Mouse (Mus musculus): ENCODE measurements at regions not wholly inside any gene's neighbourhood (a gene's known extent, or its start where the extent isn't known, plus 50 kb on each side); places are given as distances from the start of the nearest gene placed in this dataset.

DNA sequence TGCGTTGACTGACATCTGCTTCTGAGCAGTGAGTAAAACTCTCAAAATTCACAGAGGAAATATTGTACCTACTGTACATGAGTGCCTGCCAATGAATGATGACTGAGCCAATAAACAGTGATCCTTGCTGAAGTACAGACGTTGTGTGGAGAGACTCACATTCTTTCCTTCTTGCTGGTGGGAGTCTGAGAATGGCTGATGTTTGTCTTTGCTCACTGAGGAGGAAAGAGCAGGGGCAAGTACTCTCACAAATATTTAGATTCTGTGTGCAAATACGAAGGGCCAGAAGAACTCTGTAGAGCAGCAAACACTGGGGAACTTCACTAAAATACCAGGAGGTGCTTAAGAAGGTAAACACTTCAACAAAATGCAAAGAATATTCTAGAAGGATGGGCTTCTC lies 1453.9 kb downstream of the Efnb2 start:
- POLR2A ChIA-PET = no interaction called here

DNA sequence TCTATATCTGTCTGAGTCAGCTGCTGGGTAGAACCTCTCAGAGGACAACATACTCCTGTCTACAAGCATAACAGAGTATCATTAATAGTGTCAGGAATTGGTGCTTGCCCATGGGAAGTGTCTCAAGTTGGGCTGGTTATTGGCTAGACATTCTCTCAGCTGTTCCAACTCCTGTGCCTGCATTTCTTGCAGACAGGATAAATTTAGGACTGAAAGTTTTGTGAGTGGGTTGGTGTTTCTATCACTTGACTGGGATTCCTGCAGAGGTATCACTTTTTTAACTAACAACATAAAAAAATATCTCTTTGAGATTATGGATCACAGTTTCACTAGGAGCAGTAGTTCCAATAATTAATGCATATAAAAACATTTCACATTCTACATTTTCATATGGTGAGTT lies 1454.4 kb downstream of the Efnb2 start:
- in situ Hi-C loops (cut with MboI; ENCODE audit: low pct_unique_long_range_greater_than_20kb) = no loop called here
- ChIA-PET POLR2A (no interaction called here), CTCF (no interaction called here)
- ATAC-seq (no peak), DNase-seq (ENCODE audit: low read depth, low spot score) (no peak)
- peaks cover 8% of the 10 kb centered on the region for H3K27me3 ChIP-seq
- no peak for TF ChIP-seq CTCF (IDR thresholded peaks at IDR 0.05)

More for the DNA sequence above, 1453.9 kb downstream of the Efnb2 start:
- in situ Hi-C loops (cut with MboI; ENCODE audit: low pct_unique_long_range_greater_than_20kb) = no loop called here
- CTCF ChIA-PET = no interaction called here
- no peak for TF ChIP-seq CTCF (IDR thresholded peaks at IDR 0.05)
- ATAC-seq = no peak
- no peak for DNase-seq (ENCODE audit: low read depth, low spot score)
- H3K27me3 ChIP-seq = peaks cover 8% of the 10 kb centered on the region

DNA sequence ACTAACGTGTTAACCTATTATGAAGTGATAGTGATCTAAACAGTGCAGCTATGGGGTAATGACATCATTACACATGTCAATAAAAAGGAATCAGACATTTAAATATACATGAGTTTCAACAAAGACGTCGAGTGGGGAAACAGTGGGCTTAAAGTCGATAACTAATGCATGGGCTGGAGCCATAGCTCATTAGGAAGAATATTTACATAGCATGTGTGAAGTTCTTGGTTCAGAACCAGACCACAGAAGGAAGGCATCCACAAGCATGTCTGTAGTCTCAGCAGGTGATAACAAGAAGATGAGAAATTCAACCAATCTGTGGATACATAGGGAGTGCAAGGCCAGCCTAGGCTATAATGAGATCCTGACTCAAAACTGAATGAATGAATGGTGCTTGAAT lies 1456.0 kb downstream of the Efnb2 start:
- in situ Hi-C loops (cut with MboI; ENCODE audit: low pct_unique_long_range_greater_than_20kb) = no loop called here
- ChIA-PET POLR2A (no interaction called here), CTCF (no interaction called here)
- no peak for TF ChIP-seq CTCF (IDR thresholded peaks at IDR 0.05)
- H3K27me3 ChIP-seq = peaks cover 8% of the 10 kb centered on the region
- DNase-seq (ENCODE audit: low read depth, low spot score) (no peak), ATAC-seq (no peak)

DNA sequence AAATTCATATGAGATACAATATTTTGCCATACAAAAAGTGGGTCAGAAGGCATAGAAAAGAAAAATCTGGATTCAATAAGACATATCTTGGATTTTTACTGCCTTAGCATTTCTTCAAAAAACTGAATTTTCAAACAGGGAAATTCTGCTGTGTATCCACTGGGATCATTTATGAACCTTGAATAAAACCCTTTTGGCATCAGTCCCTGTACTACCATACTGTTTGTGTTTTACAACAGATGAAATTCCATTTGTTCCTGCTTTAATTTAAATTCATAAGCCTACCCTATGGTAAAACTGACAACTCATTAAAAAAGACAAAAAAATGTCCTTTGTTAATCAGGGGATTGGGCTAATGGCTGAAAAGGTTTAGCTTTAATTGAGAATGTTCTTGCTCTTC lies 1470.3 kb downstream of the Efnb2 start:
- POLR2A ChIA-PET = no interaction called here
- no peak for TF ChIP-seq CTCF (IDR thresholded peaks at IDR 0.05)
- CTCF ChIA-PET = interaction anchor here (1.3 kb wide), 1 partner anchor 10 kb away, joined by 3 read pairs; no protein-coding TSS in a partner anchor
- H3K27me3 ChIP-seq = no peaks in the 10 kb centered on the region
- in situ Hi-C loops (cut with MboI; ENCODE audit: low pct_unique_long_range_greater_than_20kb) = no loop called here
- ATAC-seq (no peak), DNase-seq (ENCODE audit: low read depth, low spot score) (no peak)

GRCm38 (mm10) chr8:7163361-7163760 lies 1497.7 kb downstream of the Efnb2 start:
- in situ Hi-C loops (cut with MboI; ENCODE audit: low pct_unique_long_range_greater_than_20kb) = no loop called here
- no peak for TF ChIP-seq CTCF (IDR thresholded peaks at IDR 0.05)
- CTCF ChIA-PET = no interaction called here
- peaks cover 4% of the 10 kb centered on the region for H3K27me3 ChIP-seq
- no peak for DNase-seq (ENCODE audit: low read depth, low spot score)
- ATAC-seq = no peak
- POLR2A ChIA-PET = no interaction called here

- DNase-seq (ENCODE audit: low read depth, low spot score) = no peak
- CTCF ChIA-PET = interaction anchor here (0.7 kb wide), 1 partner anchor 568 kb away, joined by 3 read pairs; no protein-coding TSS in a partner anchor
- ATAC-seq = no peak
- H3K27me3 ChIP-seq = no peaks in the 10 kb centered on the region
- in situ Hi-C loops (cut with MboI; ENCODE audit: low pct_unique_long_range_greater_than_20kb) = no loop called here
- TF ChIP-seq CTCF (IDR thresholded peaks at IDR 0.05) = no peak
- POLR2A ChIA-PET = no interaction called here
Measured at GRCm38 (mm10) chr8:7131746-7132145, 1529.3 kb downstream of the Efnb2 start.

GRCm38 (mm10) chr8:7108849-7109248 lies 1552.2 kb downstream of the Efnb2 start:
- in situ Hi-C loops (cut with MboI; ENCODE audit: low pct_unique_long_range_greater_than_20kb) = no loop called here
- POLR2A ChIA-PET = no interaction called here
- DNase-seq (ENCODE audit: low read depth, low spot score) (no peak), ATAC-seq (no peak)
- H3K27me3 ChIP-seq = no peaks in the 10 kb centered on the region
- CTCF ChIA-PET = no interaction called here
- TF ChIP-seq CTCF (IDR thresholded peaks at IDR 0.05) = no peak

DNA sequence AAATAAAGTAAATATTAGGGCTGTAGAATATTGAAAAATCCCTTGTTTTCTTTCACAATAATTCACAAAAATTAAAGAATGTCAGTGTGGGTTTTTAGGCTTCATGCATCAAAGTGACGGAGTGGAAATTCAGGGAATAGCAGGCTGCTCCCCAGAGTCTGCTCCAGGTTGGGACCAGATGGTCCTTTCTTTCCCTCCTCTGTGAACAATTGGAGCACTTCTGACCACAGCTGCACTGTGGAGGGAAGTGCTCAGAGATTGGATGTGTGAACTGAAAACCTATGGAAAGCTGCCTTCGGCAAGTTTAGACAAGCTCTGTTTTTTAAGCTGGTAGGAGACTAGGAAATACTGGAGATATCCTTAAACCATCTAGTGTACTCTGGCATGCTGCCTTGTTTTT lies 1563.5 kb downstream of the Efnb2 start:
- DNase-seq (ENCODE audit: low read depth, low spot score) (no peak), ATAC-seq (no peak)
- in situ Hi-C loops (cut with MboI; ENCODE audit: low pct_unique_long_range_greater_than_20kb) = no loop called here
- H3K27me3 ChIP-seq = no peaks in the 10 kb centered on the region
- TF ChIP-seq CTCF (IDR thresholded peaks at IDR 0.05) = no peak
- POLR2A ChIA-PET = no interaction called here
- CTCF ChIA-PET = no interaction called here

GRCm38 (mm10) chr8:7092831-7093230 lies 1568.2 kb downstream of the Efnb2 start:
- ChIA-PET CTCF (no interaction called here), POLR2A (no interaction called here)
- in situ Hi-C loops (cut with MboI; ENCODE audit: low pct_unique_long_range_greater_than_20kb) = no loop called here

GRCm38 (mm10) chr8:7088123-7088522 lies 1572.9 kb downstream of the Efnb2 start:
- ChIA-PET CTCF (no interaction called here), POLR2A (no interaction called here)
- no peak for TF ChIP-seq CTCF (IDR thresholded peaks at IDR 0.05)
- in situ Hi-C loops (cut with MboI; ENCODE audit: low pct_unique_long_range_greater_than_20kb) = no loop called here
- ATAC-seq (no peak), DNase-seq (ENCODE audit: low read depth, low spot score) (no peak)
- no peaks in the 10 kb centered on the region for H3K27me3 ChIP-seq

More at GRCm38 (mm10) chr8:7092831-7093230, 1568.2 kb downstream of the Efnb2 start:
- no peaks in the 10 kb centered on the region for H3K27me3 ChIP-seq
- ATAC-seq (no peak), DNase-seq (ENCODE audit: low read depth, low spot score) (no peak)
- TF ChIP-seq CTCF (IDR thresholded peaks at IDR 0.05) = no peak

DNA sequence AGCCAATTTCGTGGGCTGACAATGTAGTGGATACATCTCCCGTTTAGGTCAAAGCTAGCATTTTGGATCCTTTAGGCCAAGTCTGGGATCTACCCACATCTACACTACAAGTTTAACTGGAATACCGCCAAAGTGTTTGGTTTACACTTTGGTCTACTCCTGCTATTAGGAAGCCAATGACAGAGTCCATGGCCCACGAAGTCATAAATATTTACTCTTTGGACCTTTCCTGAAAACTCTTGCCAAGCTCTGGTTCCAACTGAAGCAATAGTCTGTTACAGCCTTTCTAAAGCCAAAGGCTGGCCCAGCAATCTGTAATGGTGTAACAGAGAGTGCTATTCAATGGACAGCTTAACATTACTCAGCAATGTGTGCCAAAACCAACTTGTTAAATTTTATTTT lies 1600.8 kb downstream of the Efnb2 start:
- POLR2A ChIA-PET = no interaction called here
- DNase-seq (ENCODE audit: low read depth, low spot score) (no peak), ATAC-seq (no peak)
- TF ChIP-seq CTCF (IDR thresholded peaks at IDR 0.05) = no peak
- CTCF ChIA-PET = no interaction called here
- in situ Hi-C loops (cut with MboI; ENCODE audit: low pct_unique_long_range_greater_than_20kb) = no loop called here
- no peaks in the 10 kb centered on the region for H3K27me3 ChIP-seq

- no peak for DNase-seq (ENCODE audit: low read depth, low spot score)
- CTCF ChIA-PET = no interaction called here
- POLR2A ChIA-PET = no interaction called here
- in situ Hi-C loops (cut with MboI; ENCODE audit: low pct_unique_long_range_greater_than_20kb) = no loop called here
- no peak for ATAC-seq
- H3K27me3 ChIP-seq = no peaks in the 10 kb centered on the region
- no peak for TF ChIP-seq CTCF (IDR thresholded peaks at IDR 0.05)
Measured at GRCm38 (mm10) chr8:7026247-7026844, 1634.7 kb downstream of the Efnb2 start.
